Mouse (Mus musculus) midbrain, postnatal 0 days (tissue): ENCODE measurements around the gene Egfl8. TPM values are rescaled to one million over a fixed set of nuclear protein-coding genes. Genes with fewer than 3 reads are reported as not detected.

Source experiments
- ATAC-seq: fragments of 200-750 bp; cut with Nextera tagmentation; 2 replicates; pipeline ENCODE4 v1.8.0; 2017; ENCODE audit warnings: moderate number of reproducible peaks, mild to moderate bottlenecking, moderate TSS enrichment, moderate library complexity; ENCODE audit not compliant: low FRiP score
- DNase-seq: peaks from one replicate; pipeline ENCODE4 v3.0.0-alpha.2; 2015; ENCODE audit warnings: low spot score
- H3K27ac ChIP-seq: fragments of 300-500 bp; sonication (generic); 2 replicates; pipeline ENCODE4 v1.5.1; 2014; ENCODE audit warnings: low read depth, mild to moderate bottlenecking, low read length, mixed read lengths
- H3K27me3 ChIP-seq: fragments of 300-500 bp; sonication (generic); 2 replicates; pipeline ENCODE4 v1.6.1; 2014; ENCODE audit warnings: low read length, control low read depth, mixed read lengths; ENCODE audit not compliant: insufficient read depth
- H3K36me3 ChIP-seq: fragments of 300-500 bp; sonication (generic); 2 replicates; pipeline ENCODE4 v1.6.1; 2014; ENCODE audit warnings: low read length, control low read depth, mixed read lengths; ENCODE audit not compliant: insufficient read depth
- H3K4me1 ChIP-seq: fragments of 300-500 bp; sonication (generic); 2 replicates; pipeline ENCODE4 v1.6.1; 2014; ENCODE audit warnings: mild to moderate bottlenecking, control low read depth, antibody characterized with exemption, low read length, mixed read lengths; ENCODE audit not compliant: insufficient read depth
- H3K4me2 ChIP-seq: fragments of 300-500 bp; sonication (generic); 2 replicates; pipeline ENCODE4 v1.6.1; 2014; ENCODE audit warnings: low read depth, mild to moderate bottlenecking, low read length, mixed read lengths; ENCODE audit not compliant: poor library complexity, severe bottlenecking
- H3K4me3 ChIP-seq: fragments of 300-500 bp; sonication (generic); 2 replicates; pipeline ENCODE4 v1.5.1; 2014; ENCODE audit warnings: low read depth, mild to moderate bottlenecking, low read length, moderate library complexity
- H3K9ac ChIP-seq: fragments of 300-500 bp; sonication (generic); replicated peaks from 2 replicates; pipeline ENCODE4 v1.6.1; 2014; ENCODE audit warnings: mild to moderate bottlenecking, low read length, moderate library complexity, mixed read lengths; ENCODE audit not compliant: poor library complexity, severe bottlenecking
- H3K9me3 ChIP-seq: fragments of 300-500 bp; sonication (generic); 2 replicates; pipeline ENCODE4 v1.6.1; 2016; ENCODE audit warnings: low read length, control low read depth
- CTCF ChIP-seq: IDR thresholded peaks from 2 replicates; pipeline ENCODE4 v1.5.1; 2016; ENCODE audit warnings: antibody characterized with exemption, mild to moderate bottlenecking
- WGBS: fragments of 180-500 bp; shearing (Covaris S2); extraction: QIAGEN DNeasy Blood & Tissue Kit; methylation state at CpG from one replicate; pipeline ENCODE4 v1.1.7; 2014; 5-methylcytosine and 5-hydroxymethylcytosine counted together
- polyA plus RNA-seq: library from polyadenylated mRNA; unstranded; fragments of >200 nt; fragmentation: Nextera tagmentation; extraction: Ambion mirVana; gene quantifications from 2 replicates; pipeline ENCODE4 v1.2.1, GENCODE M21; 2015
- total RNA-seq: library from RNA; depleted of rRNA; stranded (reverse); fragments of >200 nt; gene quantifications from 2 replicates; pipeline ENCODE4 v1.2.3, GENCODE M21; 2014

Egfl8 gene
- total and polyA plus RNA-seq, 2 experiments from 2014 or later = 4.9 to 6.0 TPM

- Histone ChIP-seq H3K27me3 (peaks cover 9% of the 10 kb centered on the region; the same call in 1 of the 2 replicates), H3K4me1 (no peaks in the 10 kb centered on the region), H3K4me2 (no peak overlapping the region), H3K27ac (no peak overlapping the region), H3K4me3 (no peak overlapping the region), H3K9ac (no peak overlapping the region), H3K9me3 (no peaks in the 10 kb centered on the region), H3K36me3 (peaks cover 29% of the 10 kb centered on the region)
- no peak for ATAC-seq
- TF ChIP-seq CTCF = no peak
- DNase-seq = no peak
- WGBS = 36% methylated on average over 8 of the region's 8 CpGs
Observed at GRCm38 (mm10) chr17:34656666-34657065, 40.9 kb upstream of the Egfl8 start.

GRCm38 (mm10) chr17:34655581-34655991, 39.8 kb upstream of the Egfl8 start:
- no peak overlapping the region for H3K9ac ChIP-seq
- peak; percentile 18; the same call in 1 of the 2 replicates for ATAC-seq
- no peak overlapping the region for H3K27ac ChIP-seq
- no peaks in the 10 kb centered on the region for H3K4me1 ChIP-seq
- peaks cover 9% of the 10 kb centered on the region; the same call in 1 of the 2 replicates for H3K27me3 ChIP-seq
- peaks cover 40% of the 10 kb centered on the region for H3K36me3 ChIP-seq
- WGBS = 53% methylated on average over 4 of the region's 4 CpGs
- no peak overlapping the region for H3K4me2 ChIP-seq
- peak; percentile 49 for TF ChIP-seq CTCF
- DNase-seq = peak; percentile 75
- no peak overlapping the region for H3K4me3 ChIP-seq
- no peaks in the 10 kb centered on the region for H3K9me3 ChIP-seq

GRCm38 (mm10) chr17:34655160-34655559, 39.4 kb upstream of the Egfl8 start:
- H3K4me3 ChIP-seq = no peak overlapping the region
- ATAC-seq (no peak), DNase-seq (no peak)
- 85% methylated on average over 7 of the region's 7 CpGs for WGBS
- H3K4me1 ChIP-seq = no peaks in the 10 kb centered on the region
- no peak for TF ChIP-seq CTCF
- no peaks in the 10 kb centered on the region for H3K9me3 ChIP-seq
- no peak overlapping the region for H3K9ac ChIP-seq
- no peak overlapping the region for H3K4me2 ChIP-seq
- H3K27me3 ChIP-seq = peaks cover 9% of the 10 kb centered on the region; the same call in 1 of the 2 replicates
- peaks cover 44% of the 10 kb centered on the region for H3K36me3 ChIP-seq
- no peak overlapping the region for H3K27ac ChIP-seq

- no peak for TF ChIP-seq CTCF
- no peaks in the 10 kb centered on the region for H3K9me3 ChIP-seq
- DNase-seq (no peak), ATAC-seq (no peak)
- 92% methylated on average over 13 of the region's 13 CpGs for whole genome bisulfite sequencing
- H3K4me1 ChIP-seq = no peaks in the 10 kb centered on the region
- H3K27ac ChIP-seq = no peak overlapping the region
- peaks cover 3% of the 10 kb centered on the region; the same call in 1 of the 2 replicates for H3K27me3 ChIP-seq
- H3K4me2 ChIP-seq = no peak overlapping the region
- no peak overlapping the region for H3K4me3 ChIP-seq
- H3K9ac ChIP-seq = no peak overlapping the region
- H3K36me3 ChIP-seq = peaks cover 51% of the 10 kb centered on the region
Observed at GRCm38 (mm10) chr17:34654392-34654791, 38.6 kb upstream of the Egfl8 start.

GRCm38 (mm10) chr17:34653746-34654285, 38.0 kb upstream of the Egfl8 start:
- no peak overlapping the region for H3K4me3 ChIP-seq
- H3K27ac ChIP-seq = no peak overlapping the region
- peaks cover 57% of the 10 kb centered on the region for H3K36me3 ChIP-seq
- H3K4me1 ChIP-seq = no peaks in the 10 kb centered on the region
- peak; percentile 43 for DNase-seq
- WGBS = 66% methylated on average over 9 of the region's 9 CpGs
- no peak overlapping the region for H3K9ac ChIP-seq
- H3K9me3 ChIP-seq = no peaks in the 10 kb centered on the region
- peak; percentile 85 for TF ChIP-seq CTCF
- H3K27me3 ChIP-seq = no peaks in the 10 kb centered on the region
- H3K4me2 ChIP-seq = no peak overlapping the region
- no peak for ATAC-seq

- WGBS = 92% methylated on average over 8 of the region's 8 CpGs
- peaks cover 2% of the 10 kb centered on the region for H3K4me1 ChIP-seq
- H3K27ac ChIP-seq = no peak overlapping the region
- DNase-seq (no peak), ATAC-seq (no peak)
- no peaks in the 10 kb centered on the region for H3K27me3 ChIP-seq
- no peak overlapping the region for H3K9ac ChIP-seq
- no peak overlapping the region for H3K4me3 ChIP-seq
- H3K4me2 ChIP-seq = no peak overlapping the region
- TF ChIP-seq CTCF = no peak
- no peaks in the 10 kb centered on the region for H3K9me3 ChIP-seq
- H3K36me3 ChIP-seq = peaks cover 60% of the 10 kb centered on the region
Observed at GRCm38 (mm10) chr17:34652985-34653384, 37.2 kb upstream of the Egfl8 start.
